In the genomic region with DNA sequence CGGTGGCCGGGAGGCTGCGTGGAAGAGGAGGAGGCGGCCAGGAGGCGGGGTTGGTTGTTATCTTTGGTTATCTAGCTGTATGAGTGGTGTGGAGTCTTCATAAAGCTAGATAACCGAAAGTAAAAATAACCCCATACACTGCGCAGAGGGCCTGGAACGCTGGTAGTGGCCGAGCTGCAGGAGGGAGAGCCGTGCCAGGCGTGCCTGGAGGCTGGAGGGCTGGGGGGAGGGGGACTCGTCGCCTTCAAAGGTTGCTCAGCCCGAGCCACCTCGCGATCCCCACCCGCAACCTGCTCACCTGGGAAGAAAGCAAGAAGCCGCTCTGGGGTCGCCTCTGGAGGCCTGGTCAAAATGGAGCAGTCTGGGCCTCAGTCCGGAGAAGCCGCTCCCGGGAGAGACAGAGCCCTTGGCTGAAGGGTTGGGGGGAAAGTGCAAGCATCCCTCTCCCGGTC, we compare ENCODE assay signal across 9 mouse cellular contexts. TPM values are rescaled to one million over a fixed set of nuclear protein-coding genes. Genes with fewer than 3 reads are reported as not detected.
DNase-seq lines count a peak whose midpoint lies in the region; ATAC-seq lines count a peak whose summit lies in the region.
"Had no signal": no experiment of that assay in that cellular context is flagged by ENCODE, and none has a peak within 500 bp of the region (broad histone marks: within the 10 kb centered on the region; RNA-seq: fewer than 3 reads in every experiment).

No protein-coding gene starts in this region.

- no peaks in the 10 kb centered on the region for H3K36me3 ChIP-seq in embryonic facial prominence, embryonic 12.5 days
- H3K36me3 ChIP-seq in limb, embryonic 12.5 days, result no peaks in the 10 kb centered on the region
- H3K36me3 ChIP-seq in neural tube, embryonic 15.5 days, result peaks cover under 1% of the 10 kb centered on the region; the same call in 1 of the 2 replicates

- peaks cover 99% of the 10 kb centered on the region for H3K27me3 ChIP-seq in embryonic facial prominence, embryonic 12.5 days
- peaks cover 99% of the 10 kb centered on the region for H3K27me3 ChIP-seq in limb, embryonic 12.5 days
- peaks cover 6% of the 10 kb centered on the region; the same call in 1 of the 2 replicates for H3K27me3 ChIP-seq in neural tube, embryonic 15.5 days (replicated peaks)

- peak overlapping the region; percentile 17; the same call in 1 of the 2 replicates for H3K4me3 ChIP-seq in embryonic facial prominence, embryonic 12.5 days
- peak overlapping the region; percentile 21 for H3K4me3 ChIP-seq in limb, embryonic 12.5 days (replicated peaks)
- H3K4me3 ChIP-seq in neural tube, embryonic 15.5 days (replicated peaks), result peak overlapping the region; percentile 55

- no peak overlapping the region for H3K27ac ChIP-seq in embryonic facial prominence, embryonic 12.5 days
- no peak overlapping the region for H3K27ac ChIP-seq in limb, embryonic 12.5 days
- peak overlapping the region; percentile 98 for H3K27ac ChIP-seq in neural tube, embryonic 15.5 days (replicated peaks)

- no peaks in the 10 kb centered on the region for H3K4me1 ChIP-seq in embryonic facial prominence, embryonic 12.5 days
- peaks cover 14% of the 10 kb centered on the region for H3K4me1 ChIP-seq in limb, embryonic 12.5 days (replicated peaks)
- H3K4me1 ChIP-seq in neural tube, embryonic 15.5 days, result peaks cover 82% of the 10 kb centered on the region

- peak overlapping the region; percentile 19 for H3K4me2 ChIP-seq in embryonic facial prominence, embryonic 12.5 days (replicated peaks)
- H3K4me2 ChIP-seq in limb, embryonic 12.5 days, result peak overlapping the region; percentile 32
- peak overlapping the region; percentile 62 for H3K4me2 ChIP-seq in neural tube, embryonic 15.5 days

- H3K9me3 ChIP-seq in embryonic facial prominence, embryonic 12.5 days, result no peaks in the 10 kb centered on the region
- 0 out of 2 replicates have a peak, but pooled peaks cover 3% of the 10 kb centered on the region for H3K9me3 ChIP-seq in limb, embryonic 12.5 days
- H3K9me3 ChIP-seq in neural tube, embryonic 15.5 days (replicated peaks), result no peaks in the 10 kb centered on the region

- no peak for ATAC-seq in embryonic facial prominence, embryonic 12.5 days (ENCODE audit: insufficient number of reproducible peaks, insufficient read depth, low FRiP score, low TSS enrichment)
- no peak for ATAC-seq in limb, embryonic 12.5 days (ENCODE audit: insufficient number of reproducible peaks, insufficient read depth, low FRiP score, low TSS enrichment, low read depth)
- no peak for ATAC-seq in neural tube, embryonic 15.5 days (ENCODE audit: low FRiP score)

- DNase-seq in embryo, embryonic 10.5 days (ENCODE audit: low spot score), result peak; percentile 36
- DNase-seq in embryo, embryonic 11 days, result no peak
- peak; percentile 28 for DNase-seq in CD4-positive helper T cell, adult 2 months (ENCODE audit: low read depth, low spot score)
- no peak for DNase-seq in urinary bladder, postnatal 14 days (ENCODE audit: low spot score)
- no peak for DNase-seq in retina, postnatal 1 day

- 1% methylated on average over 23 of the region's 23 CpGs for whole genome bisulfite sequencing in embryonic facial prominence, embryonic 12.5 days
- under 1% methylated on average over 23 of the region's 23 CpGs for WGBS in limb, embryonic 12.5 days
- WGBS in neural tube, embryonic 15.5 days, result 4% methylated on average over 23 of the region's 23 CpGs

- H3K9ac ChIP-seq in embryonic facial prominence, embryonic 12.5 days, result no peak overlapping the region
- H3K9ac ChIP-seq in limb, embryonic 12.5 days (replicated peaks), result no peak overlapping the region
- peak overlapping the region; percentile 80 for H3K9ac ChIP-seq in neural tube, embryonic 15.5 days (replicated peaks)

RNA-seq across cellular contexts. Expression of a gene that starts 38.9 kb away (rescaled TPM):
- 0.64 and 1.3 TPM in 2 replicates for polyA plus RNA-seq in embryonic facial prominence, embryonic 12.5 days (2016; fragmentation: Nextera tagmentation; extraction: Ambion mirVana)
- 1.3 TPM in 2 replicates for polyA plus RNA-seq in limb, embryonic 12.5 days (2016; fragmentation: Nextera tagmentation; extraction: Ambion mirVana)
- polyA plus RNA-seq in neural tube, embryonic 15.5 days (2015; fragmentation: Nextera tagmentation; extraction: Ambion mirVana), result 0.78 and 0.83 TPM in 2 replicates
- polyA plus RNA-seq: frontal cortex, adult 2 months had no signal

Comparison
In these comparisons a context has a peak if more than half of its experiments do, and no peak if none do; other contexts are left out.
1. DNase-seq: peak in embryo, embryonic 10.5 days (single experiment) and CD4-positive helper T cell, adult 2 months (single experiment); none in embryo, embryonic 11 days (single experiment), urinary bladder, postnatal 14 days (single experiment) and retina, postnatal 1 day (single experiment).
2. Peak in every context shown above with its lines, with median percentiles within 50 percentile points of each other: H3K4me2 ChIP-seq and H3K4me3 ChIP-seq.